Mouse (Mus musculus) adipose tissue, adult 10 weeks (tissue): ENCODE results near the gene Ece2. TPM values are rescaled to one million over a fixed set of nuclear protein-coding genes. Genes with fewer than 3 reads are reported as not detected.

Experiments
- polyA plus RNA-seq: library from polyadenylated mRNA; stranded (reverse); fragments of 350-450 nt; fragmentation: Illumina TruSeq; extraction: RNeasy Lipid Tissue Mini Kit (QIAGEN cat#74804); gene quantifications from one replicate; pipeline ENCODE4 v1.2.3, GENCODE M21; 2014; ENCODE audit warnings: low read depth, low replicate concordance

Gene Ece2
- not detected for polyA plus RNA-seq

GRCm38 (mm10) chr16:20629731-20630634 is at the start of gene Ece2:
Ece2 (plus strand) TSS chr16:20629828.

GRCm38 (mm10) chr16:20589366-20589938 is 40.2 kb upstream of the Ece2 start, which contains the start of gene Vwa5b2:
Vwa5b2 (plus strand) TSS chr16:20589471.

GRCm38 (mm10) chr16:20611357-20612227 is 18.0 kb upstream of the Ece2 start, which contains the start of the genes Eef1akmt4, Gm49333 and Alg3:
Eef1akmt4 (plus strand) TSS chr16:20611593.
Gm49333 (plus strand) TSS chr16:20611610.
Alg3 (minus strand) TSS chr16:20611735.

GRCm38 (mm10) chr16:20621191-20621990 is 8.2 kb upstream of the Ece2 start, which contains the start of gene Camk2n2:
Camk2n2 (minus strand) TSS chr16:20621287.

GRCm38 (mm10) chr16:20651076-20651946 is 21.7 kb downstream of the Ece2 start, which contains the start of gene Psmd2:
Psmd2 (plus strand) TSS chr16:20651652.

GRCm38 (mm10) chr16:20668013-20668412 is 38.4 kb downstream of the Ece2 start, which contains the start of gene Eif4g1:
Eif4g1 (plus strand) TSS chr16:20668313.

GRCm38 (mm10) chr16:20693111-20693701 is 63.6 kb downstream of the Ece2 start, which contains the start of gene Fam131a:
Fam131a (plus strand) TSS chr16:20693241.

Other genes starting within 250 kb of the Ece2 start
- 55.7 TPM for gene Abcc5, start 203.4 kb upstream of the Ece2 start, polyA plus RNA-seq
- 41.3 TPM for gene Eif2b5, start 131.0 kb upstream of the Ece2 start, polyA plus RNA-seq
- 25.8 TPM for gene Dvl3, start 112.8 kb upstream of the Ece2 start, polyA plus RNA-seq
- 227 TPM for gene Ap2m1, start 94.3 kb upstream of the Ece2 start, polyA plus RNA-seq
- gene Abcf3, start 81.3 kb upstream of the Ece2 start, polyA plus RNA-seq = 46.9 TPM
- gene Vwa5b2, start 40.4 kb upstream of the Ece2 start, polyA plus RNA-seq = not detected
- 6.9 TPM for gene Eef1akmt4, start 18.2 kb upstream of the Ece2 start, polyA plus RNA-seq
- not detected for gene Gm49333, start 18.2 kb upstream of the Ece2 start, polyA plus RNA-seq
- gene Alg3, start 18.1 kb upstream of the Ece2 start, polyA plus RNA-seq = 13.1 TPM
- gene Camk2n2, start 8.5 kb upstream of the Ece2 start, polyA plus RNA-seq = 2.3 TPM
- 114 TPM for gene Psmd2, start 21.8 kb downstream of the Ece2 start, polyA plus RNA-seq
- 227 TPM for gene Eif4g1, start 38.5 kb downstream of the Ece2 start, polyA plus RNA-seq
- gene Fam131a, start 63.4 kb downstream of the Ece2 start, polyA plus RNA-seq = 11.1 TPM
- 26.1 TPM for gene Polr2h, start 87.8 kb downstream of the Ece2 start, polyA plus RNA-seq
- gene Clcn2, start 87.9 kb downstream of the Ece2 start, polyA plus RNA-seq = 10.9 TPM
- gene Chrd, start 103.3 kb downstream of the Ece2 start, polyA plus RNA-seq = 11.6 TPM
- gene Thpo, start 104.7 kb downstream of the Ece2 start, polyA plus RNA-seq = 4.3 TPM